Mouse (Mus musculus): ENCODE measurements at regions not wholly inside any gene's neighbourhood (a gene's known extent, or its start where the extent isn't known, plus 50 kb on each side); places are given as distances from the start of the nearest gene placed in this dataset.

- DNase-seq (ENCODE audit: low spot score in 2 of 2) = no peak
Measured at GRCm38 (mm10) chr4:105460689-105461005, 303.5 kb downstream of the Plpp3 start.

GRCm38 (mm10) chr4:105467811-105468210 is 310.7 kb downstream of the Plpp3 start:
- no peak for DNase-seq (ENCODE audit: low spot score in 2 of 2)

GRCm38 (mm10) chr4:105469300-105469821 is 312.2 kb downstream of the Plpp3 start:
- DNase-seq (ENCODE audit: low spot score in 2 of 2) = peak; percentile 38 to 44

GRCm38 (mm10) chr4:105474765-105475560 is 314.7 kb upstream of the Gm12728 start:
- no peak for DNase-seq (ENCODE audit: low spot score in 2 of 2)

GRCm38 (mm10) chr4:105476332-105476731 is 313.3 kb upstream of the Gm12728 start:
- DNase-seq (ENCODE audit: low spot score in 2 of 2) = no peak

GRCm38 (mm10) chr4:105486376-105486775 is 303.3 kb upstream of the Gm12728 start:
- no peak for DNase-seq (ENCODE audit: low spot score in 2 of 2)

GRCm38 (mm10) chr4:105496176-105496575 is 293.5 kb upstream of the Gm12728 start:
- peak in 1 of 2 experiments; percentile 34 for DNase-seq (ENCODE audit: low spot score in 2 of 2)

- peak in 1 of 2 experiments; percentile 29 for DNase-seq (ENCODE audit: low spot score in 2 of 2)
Measured at GRCm38 (mm10) chr4:105506190-105506589, 283.5 kb upstream of the Gm12728 start.

GRCm38 (mm10) chr4:105507221-105507620 is 282.4 kb upstream of the Gm12728 start:
- DNase-seq (ENCODE audit: low spot score in 2 of 2) = peak; percentile 66 to 82

GRCm38 (mm10) chr4:105509091-105509490 is 280.6 kb upstream of the Gm12728 start:
- DNase-seq (ENCODE audit: low spot score in 2 of 2) = no peak

- DNase-seq (ENCODE audit: low spot score in 2 of 2) = no peak
Measured at GRCm38 (mm10) chr4:105510406-105510805, 279.3 kb upstream of the Gm12728 start.

- DNase-seq (ENCODE audit: low spot score in 2 of 2) = no peak
Measured at GRCm38 (mm10) chr4:105525135-105525534, 264.5 kb upstream of the Gm12728 start.

GRCm38 (mm10) chr4:105526755-105527154 is 262.9 kb upstream of the Gm12728 start:
- no peak for DNase-seq (ENCODE audit: low spot score in 2 of 2)

GRCm38 (mm10) chr4:105527316-105527715 is 262.4 kb upstream of the Gm12728 start:
- DNase-seq (ENCODE audit: low spot score in 2 of 2) = no peak

- no peak for DNase-seq (ENCODE audit: low spot score in 2 of 2)
Measured at GRCm38 (mm10) chr4:105531651-105532425, 257.8 kb upstream of the Gm12728 start.

GRCm38 (mm10) chr4:105535451-105535850 is 254.2 kb upstream of the Gm12728 start:
- DNase-seq (ENCODE audit: low spot score in 2 of 2) = no peak

- DNase-seq (ENCODE audit: low spot score in 2 of 2) = peak; percentile 31 to 48
Measured at GRCm38 (mm10) chr4:105545486-105545885, 244.2 kb upstream of the Gm12728 start.

- peak in 1 of 2 experiments; percentile 73 for DNase-seq (ENCODE audit: low spot score in 2 of 2)
Measured at GRCm38 (mm10) chr4:105549744-105550440, 239.8 kb upstream of the Gm12728 start.

GRCm38 (mm10) chr4:105551966-105552685 is 237.5 kb upstream of the Gm12728 start:
- no peak for DNase-seq (ENCODE audit: low spot score in 2 of 2)

- no peak for DNase-seq (ENCODE audit: low spot score in 2 of 2)
Measured at GRCm38 (mm10) chr4:105554994-105555393, 234.7 kb upstream of the Gm12728 start.

- no peak for DNase-seq (ENCODE audit: low spot score in 2 of 2)
Measured at GRCm38 (mm10) chr4:105555941-105556340, 233.7 kb upstream of the Gm12728 start.

All from heart, adult 9 months (tissue).